Mouse (Mus musculus): Measurements from ENCODE around the gene Ephb1.

Gene Ephb1

DNA sequence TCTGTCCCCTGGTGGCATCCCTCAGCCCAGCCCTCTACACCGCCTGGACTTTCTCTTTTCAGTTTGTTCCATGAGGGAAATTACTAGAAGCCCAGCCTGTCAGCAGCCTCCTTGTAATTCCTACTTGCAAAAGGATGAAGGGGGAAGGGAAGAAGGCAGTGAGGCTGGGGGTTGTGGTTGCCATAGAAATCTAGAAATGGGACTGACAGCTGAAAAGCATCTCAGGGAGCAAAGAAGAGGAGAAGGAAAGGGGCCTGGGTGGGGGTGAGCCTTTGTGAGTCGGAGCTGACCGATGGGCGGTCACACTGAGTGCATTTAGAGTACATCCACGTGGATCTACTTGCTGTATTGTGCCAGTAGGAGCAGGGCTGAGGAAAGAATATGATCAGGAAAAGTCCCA is 445.6 kb downstream of the Ephb1 start:
- no peak for DNase-seq (ENCODE audit: low read depth)

DNA sequence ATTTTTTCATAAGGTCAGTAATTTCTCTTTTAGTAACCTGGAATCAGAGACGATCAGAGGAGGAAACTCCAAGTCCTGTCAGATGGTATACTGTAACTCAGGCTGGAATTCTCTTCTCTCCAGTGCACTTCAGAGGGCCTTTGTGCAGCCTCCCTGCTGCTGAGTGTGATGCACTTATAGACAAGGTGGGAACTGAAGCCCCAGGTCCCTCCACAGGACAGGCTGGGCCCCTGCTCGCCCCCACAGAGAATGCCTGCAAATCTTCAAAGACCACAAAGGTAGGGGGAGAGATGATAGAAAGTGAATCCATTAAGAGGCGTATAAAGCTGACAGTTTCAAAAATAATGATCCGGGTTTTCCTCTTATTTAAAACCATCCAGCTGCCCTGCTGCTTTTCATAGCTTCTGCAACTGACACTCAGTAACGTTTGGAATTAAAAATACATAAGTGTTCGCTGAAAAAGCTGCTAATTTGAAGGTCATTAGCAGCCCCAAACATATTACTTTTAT is 446.7 kb downstream of the Ephb1 start:
- DNase-seq (ENCODE audit: low read depth): no peak

DNA sequence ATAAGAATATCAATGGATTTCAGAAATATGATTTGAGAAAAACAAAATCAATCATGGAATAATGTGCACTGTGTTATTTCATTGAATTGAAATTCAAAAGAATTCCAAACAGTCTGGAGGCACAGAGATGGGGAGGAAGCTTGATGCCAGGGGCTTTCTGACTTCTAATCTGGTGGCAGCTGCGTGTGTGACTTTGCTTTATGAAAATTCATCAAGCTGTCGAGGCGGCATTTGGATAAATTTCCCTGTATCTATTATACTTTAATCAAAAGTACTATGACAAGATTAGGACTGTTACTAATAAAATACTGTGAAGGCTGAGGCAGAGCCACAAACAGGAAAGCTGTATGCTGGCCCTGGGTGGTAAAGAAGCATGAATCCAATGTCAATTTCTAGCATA is 451.1 kb downstream of the Ephb1 start:
- DNase-seq (ENCODE audit: low read depth): no peak

DNA sequence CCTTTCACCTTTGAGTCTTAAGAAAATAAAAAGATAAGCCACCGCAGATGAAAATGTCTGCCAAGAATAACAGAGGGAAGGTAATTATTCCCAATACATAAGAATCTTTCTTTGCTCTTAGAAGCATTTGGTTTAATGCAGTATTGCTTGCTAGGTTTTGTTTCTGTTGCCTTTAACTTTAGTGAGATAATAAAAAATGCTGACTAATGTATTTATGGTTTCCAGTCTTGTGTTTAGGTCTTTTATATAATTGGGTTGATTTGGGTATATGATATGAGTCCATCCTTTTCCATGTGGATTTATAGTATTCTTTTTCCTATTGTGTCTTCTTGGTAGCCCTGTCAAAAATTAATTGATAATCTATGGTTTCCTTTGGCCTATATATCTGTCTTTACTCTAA is 456.6 kb downstream of the Ephb1 start:
- DNase-seq (ENCODE audit: low read depth): no peak

DNA sequence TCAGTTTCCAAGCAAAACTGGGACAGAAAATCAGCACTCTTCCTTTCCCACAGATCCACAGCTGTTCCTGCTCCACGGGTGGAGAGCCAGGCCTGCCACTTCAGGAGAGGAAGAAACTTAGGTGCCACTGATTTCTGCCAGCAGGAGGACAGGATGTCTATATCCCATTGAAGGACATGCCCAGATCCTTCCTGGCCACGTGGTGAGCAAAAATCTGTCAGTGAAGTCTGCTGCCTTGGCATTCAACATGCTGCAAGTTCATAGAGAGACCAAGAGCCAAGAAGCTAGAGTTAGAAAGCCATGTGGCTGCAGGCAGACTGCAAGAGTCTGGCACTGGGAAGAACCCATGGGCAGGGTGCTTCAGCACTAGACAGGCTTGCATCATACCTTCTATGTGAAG is 471.2 kb downstream of the Ephb1 start:
- DNase-seq (ENCODE audit: low read depth): no peak

DNA sequence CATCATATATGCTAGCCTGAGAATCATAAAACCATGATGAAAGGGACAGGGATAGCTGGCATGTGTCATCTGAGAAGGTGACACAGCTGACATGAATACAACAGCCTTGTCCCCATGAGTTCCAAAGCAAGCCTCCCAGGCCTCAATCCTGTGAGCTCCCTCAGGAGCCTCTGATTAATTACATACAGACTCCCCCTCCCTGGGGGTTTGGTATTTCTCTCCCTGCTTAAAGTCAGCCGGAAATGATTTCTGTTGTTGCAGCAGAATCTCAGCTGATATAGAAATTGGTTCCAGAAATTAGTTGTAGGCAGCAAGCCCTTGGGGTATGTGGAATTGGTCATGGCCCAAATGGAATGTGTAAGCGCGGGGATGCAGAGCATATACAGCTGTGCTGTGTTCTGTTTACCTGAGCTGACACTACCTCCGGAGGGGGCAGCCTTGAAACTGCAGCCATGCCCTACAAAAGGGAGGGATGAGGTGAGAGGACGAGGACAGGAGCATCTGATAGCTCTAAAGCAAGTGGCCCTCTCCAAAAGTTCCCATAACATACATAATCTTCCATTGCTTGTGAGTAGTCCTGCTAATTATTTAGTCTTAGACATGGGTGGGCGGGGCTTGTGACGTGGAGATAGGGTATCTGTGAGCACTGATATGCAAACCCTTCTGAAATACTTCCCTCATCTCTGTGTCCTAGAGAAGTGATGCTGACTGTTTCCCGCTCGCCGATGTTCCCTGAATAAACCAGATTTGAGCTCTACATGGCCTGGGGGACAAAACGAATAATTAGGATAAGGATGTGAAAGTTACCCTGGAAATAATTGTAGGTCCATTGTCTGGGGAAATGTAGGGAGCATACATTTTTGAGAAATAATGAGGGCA is 477.1 kb downstream of the Ephb1 start:
- no peak for DNase-seq (ENCODE audit: low read depth)

DNA sequence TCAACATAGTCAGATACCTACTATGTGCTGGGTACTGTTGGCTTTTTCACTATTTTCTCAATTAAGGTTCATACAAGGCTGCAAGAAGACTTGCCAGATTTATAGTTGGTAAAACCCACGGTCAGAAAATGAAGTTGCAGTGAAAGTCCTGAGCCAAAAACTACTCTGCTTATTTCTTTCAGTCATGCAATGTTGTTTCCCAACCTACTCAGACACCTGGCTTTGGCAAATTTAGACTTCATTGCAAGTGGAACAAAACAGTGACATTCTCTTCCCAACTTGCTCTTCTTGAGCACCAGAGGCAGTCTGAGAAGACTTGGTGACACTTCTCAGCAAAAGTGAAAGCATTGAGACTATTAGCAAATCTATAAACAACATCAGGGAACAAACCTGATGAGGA is 479.2 kb downstream of the Ephb1 start:
- no peak for DNase-seq (ENCODE audit: low read depth)
